Mouse (Mus musculus) stomach, postnatal 0 days (tissue): ENCODE results near the gene Gga1.

Experiments used
- CTCF ChIP-seq: IDR thresholded peaks from 2 replicates; pipeline ENCODE4 v1.5.1; 2016; ENCODE audit warnings: antibody characterized with exemption, low read depth, mild to moderate bottlenecking, moderate library complexity
- EP300 ChIP-seq: optimal IDR thresholded peaks from 2 replicates; pipeline ENCODE3; 2016; ENCODE audit warnings: antibody characterized with exemption

DNA sequence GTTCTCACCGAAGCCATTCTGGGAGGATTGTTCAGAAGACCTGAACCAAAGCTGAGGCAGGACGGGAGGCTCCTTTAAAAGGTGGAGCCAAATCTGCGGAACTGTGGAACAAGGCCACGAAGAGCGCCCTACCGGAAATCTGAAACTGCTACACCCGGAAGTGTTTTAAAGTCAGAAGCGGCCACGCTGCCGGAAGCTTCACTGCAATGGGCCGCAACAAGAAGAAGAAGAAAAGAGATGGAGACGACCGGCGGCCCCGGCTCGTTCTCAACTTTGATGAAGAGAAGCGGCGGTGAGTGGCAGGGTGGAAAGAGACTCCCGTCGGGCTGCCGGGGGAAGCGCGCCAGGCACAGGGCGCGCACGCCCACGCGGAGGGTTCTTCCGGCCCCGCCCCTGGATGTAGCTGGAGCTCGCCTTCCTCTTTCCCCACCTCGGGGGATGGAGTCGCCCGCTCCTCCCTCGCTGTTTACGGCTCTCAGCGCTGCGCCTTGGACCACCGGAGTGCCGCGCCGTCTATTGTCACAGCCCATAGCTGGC, 57.9 kb downstream of the Gga1 start, which contains the start of gene Nol12:
- peak; percentile 29 for TF ChIP-seq CTCF
- TF ChIP-seq EP300, result peak; percentile 72
